Mouse (Mus musculus) hindbrain, embryonic 11.5 days (tissue): ENCODE measurements around the gene Pemt. TPM values are rescaled to one million over a fixed set of nuclear protein-coding genes. Genes with fewer than 3 reads are reported as not detected.
A peak's percentile ranks its signal among the peaks of the same experiment; 100 is the strongest.

Experiments used
- ATAC-seq: fragments of 200-750 bp; cut with Nextera tagmentation; 2 replicates; pipeline ENCODE4 v1.8.0; 2017; ENCODE audit warnings: mild to moderate bottlenecking, moderate TSS enrichment, moderate library complexity; ENCODE audit not compliant: low FRiP score
- DNase-seq: peaks from one replicate; pipeline ENCODE4 v3.0.0-alpha.2; 2015; ENCODE audit warnings: low spot score
- H3K27ac ChIP-seq: fragments of 300-500 bp; sonication (generic); 2 replicates; pipeline ENCODE4 v1.5.1; 2014; ENCODE audit warnings: mild to moderate bottlenecking, low read depth, low read length
- H3K27me3 ChIP-seq: fragments of 300-500 bp; sonication (generic); 2 replicates; pipeline ENCODE4 v1.6.1; 2014; ENCODE audit warnings: mild to moderate bottlenecking, low read length, moderate library complexity, mixed read lengths; ENCODE audit not compliant: control insufficient read depth, insufficient read depth
- H3K36me3 ChIP-seq: fragments of 300-500 bp; sonication (generic); 2 replicates; pipeline ENCODE4 v1.6.1; 2014; ENCODE audit warnings: mild to moderate bottlenecking, low read length, moderate library complexity, mixed read lengths; ENCODE audit not compliant: control insufficient read depth, insufficient read depth
- H3K4me1 ChIP-seq: fragments of 300-500 bp; sonication (generic); replicated peaks from 2 replicates; pipeline ENCODE4 v1.6.1; 2014; ENCODE audit warnings: low read length, mixed read lengths; ENCODE audit not compliant: control insufficient read depth, insufficient read depth
- H3K4me2 ChIP-seq: fragments of 300-500 bp; sonication (generic); replicated peaks from 2 replicates; pipeline ENCODE4 v1.6.1; 2014; ENCODE audit warnings: mild to moderate bottlenecking, low read depth, low read length
- H3K4me3 ChIP-seq: fragments of 300-500 bp; sonication (generic); 2 replicates; pipeline ENCODE4 v1.5.1; 2014; ENCODE audit warnings: low read depth, low read length
- H3K9ac ChIP-seq: fragments of 300-500 bp; sonication (generic); 2 replicates; pipeline ENCODE4 v1.6.1; 2014; ENCODE audit warnings: low read depth, low read length
- H3K9me3 ChIP-seq: fragments of 300-500 bp; sonication (generic); 2 replicates; pipeline ENCODE4 v1.6.1; 2016; ENCODE audit warnings: low read length; ENCODE audit not compliant: control insufficient read depth
- WGBS: fragments of 180-500 bp; shearing (Covaris S2); extraction: QIAGEN DNeasy Blood & Tissue Kit; methylation state at CpG from one replicate; pipeline ENCODE4 v1.1.7; 2014; 5-methylcytosine and 5-hydroxymethylcytosine counted together
- polyA plus RNA-seq: library from polyadenylated mRNA; unstranded; fragments of >200 nt; fragmentation: Nextera tagmentation; extraction: Ambion mirVana; gene quantifications from 2 replicates; pipeline ENCODE4 v1.2.1, GENCODE M21; 2014

Gene Pemt
- polyA plus RNA-seq, 1 experiment from 2014 or later = 5.1 TPM

- Histone ChIP-seq H3K9me3 (no peaks in the 10 kb centered on the region), H3K4me2 (no peak overlapping the region), H3K27ac (no peak overlapping the region), H3K4me3 (no peak overlapping the region), H3K36me3 (no peaks in the 10 kb centered on the region), H3K27me3 (no peaks in the 10 kb centered on the region), H3K9ac (no peak overlapping the region), H3K4me1 (no peaks in the 10 kb centered on the region)
- ATAC-seq (no peak), DNase-seq (peak; percentile 87)
- 2% methylated on average over 2 of the region's 2 CpGs for WGBS
Measured at GRCm38 (mm10) chr11:60027272-60027671, 19.0 kb downstream of the Pemt start.

GRCm38 (mm10) chr11:60026166-60026565, 20.1 kb downstream of the Pemt start:
- ATAC-seq (no peak), DNase-seq (no peak)
- H3K4me1 ChIP-seq = no peaks in the 10 kb centered on the region
- H3K9ac ChIP-seq = no peak overlapping the region
- H3K27me3 ChIP-seq = no peaks in the 10 kb centered on the region
- no peak overlapping the region for H3K27ac ChIP-seq
- WGBS = 80% methylated on average over 5 of the region's 5 CpGs
- no peak overlapping the region for H3K4me2 ChIP-seq
- no peak overlapping the region for H3K4me3 ChIP-seq
- no peaks in the 10 kb centered on the region for H3K9me3 ChIP-seq
- no peaks in the 10 kb centered on the region for H3K36me3 ChIP-seq

DNA sequence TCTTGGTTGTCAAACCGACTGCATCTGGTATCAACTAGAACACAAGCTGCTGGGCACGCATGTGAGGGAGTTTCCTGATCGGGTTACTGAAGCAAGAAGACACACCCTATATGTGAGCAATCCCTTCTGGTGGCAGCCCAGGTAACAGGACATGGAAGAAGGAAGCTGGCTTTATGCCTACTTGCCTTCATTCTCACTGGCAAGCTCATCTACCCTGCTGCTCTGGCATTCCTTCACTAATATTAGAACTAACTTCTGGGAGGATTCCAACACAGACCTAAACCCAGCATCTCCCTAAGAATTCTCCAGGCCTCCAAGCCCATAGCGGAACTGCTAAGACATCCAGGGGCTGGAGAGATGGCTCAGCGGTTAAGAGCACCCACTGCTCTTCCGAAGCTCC, 25.1 kb downstream of the Pemt start:
- H3K9ac ChIP-seq = no peak overlapping the region
- no peak for ATAC-seq
- H3K27me3 ChIP-seq = no peaks in the 10 kb centered on the region
- 89% methylated on average over 6 of the region's 6 CpGs for WGBS
- H3K9me3 ChIP-seq = no peaks in the 10 kb centered on the region
- DNase-seq = no peak
- no peaks in the 10 kb centered on the region for H3K36me3 ChIP-seq
- H3K4me3 ChIP-seq = no peak overlapping the region
- H3K27ac ChIP-seq = no peak overlapping the region
- no peaks in the 10 kb centered on the region for H3K4me1 ChIP-seq
- no peak overlapping the region for H3K4me2 ChIP-seq

DNA sequence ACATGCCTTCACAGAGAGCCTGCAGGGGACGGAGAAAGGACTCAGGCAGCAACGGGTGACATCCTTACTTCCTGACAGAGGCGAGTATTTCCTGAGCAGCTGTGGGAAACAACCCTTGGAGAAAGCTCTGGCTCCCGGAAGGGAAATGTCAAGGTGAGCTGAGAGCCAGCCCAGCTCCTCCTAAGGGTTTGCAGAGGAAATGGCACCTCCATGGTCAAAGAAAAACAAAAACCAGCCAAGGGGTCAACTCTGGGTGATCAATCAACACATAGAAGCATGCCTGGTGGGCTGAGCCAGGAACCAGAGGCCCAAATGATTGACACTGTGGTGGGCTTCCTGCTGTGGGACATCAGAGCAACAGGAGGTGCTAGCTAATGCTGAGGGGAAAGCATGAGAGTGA, 29.6 kb downstream of the Pemt start:
- H3K9me3 ChIP-seq = no peaks in the 10 kb centered on the region
- ATAC-seq (no peak), DNase-seq (peak; percentile 8)
- H3K36me3 ChIP-seq = no peaks in the 10 kb centered on the region
- H3K9ac ChIP-seq = no peak overlapping the region
- no peak overlapping the region for H3K4me2 ChIP-seq
- no peak overlapping the region for H3K4me3 ChIP-seq
- H3K27ac ChIP-seq = no peak overlapping the region
- no peaks in the 10 kb centered on the region for H3K27me3 ChIP-seq
- 41% methylated on average over 4 of the region's 4 CpGs for WGBS
- H3K4me1 ChIP-seq = no peaks in the 10 kb centered on the region

DNA sequence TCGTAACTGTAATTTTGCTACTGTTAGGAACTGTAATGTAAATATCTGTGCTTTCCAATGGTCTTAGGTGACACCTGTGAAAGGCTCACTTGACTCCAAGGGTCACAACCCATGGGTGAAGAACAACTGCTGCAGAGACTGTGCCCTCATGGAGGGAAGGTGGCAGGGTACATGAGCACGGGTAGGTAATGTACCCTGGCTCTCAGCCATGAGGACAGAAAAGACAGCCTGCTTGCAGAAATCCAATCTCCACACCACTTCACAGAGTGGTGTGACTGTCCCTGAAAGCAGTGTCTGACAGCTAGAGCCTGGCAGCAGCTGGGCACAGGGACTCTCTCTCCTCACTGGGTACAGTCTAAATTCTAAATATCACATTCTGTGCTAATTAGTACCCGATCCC, 34.8 kb downstream of the Pemt start:
- Histone ChIP-seq H3K9ac (no peak overlapping the region), H3K4me3 (no peak overlapping the region), H3K4me2 (no peak overlapping the region), H3K27me3 (no peaks in the 10 kb centered on the region), H3K27ac (no peak overlapping the region), H3K4me1 (no peaks in the 10 kb centered on the region), H3K9me3 (no peaks in the 10 kb centered on the region), H3K36me3 (no peaks in the 10 kb centered on the region)
- no peak for ATAC-seq
- no peak for DNase-seq
- WGBS = 90% methylated on average over 3 of the region's 3 CpGs

GRCm38 (mm10) chr11:60009451-60009850, 36.8 kb downstream of the Pemt start:
- 67% methylated on average over 3 of the region's 3 CpGs for WGBS
- H3K9ac ChIP-seq = no peak overlapping the region
- no peak overlapping the region for H3K4me3 ChIP-seq
- H3K9me3 ChIP-seq = no peaks in the 10 kb centered on the region
- DNase-seq (no peak), ATAC-seq (no peak)
- no peaks in the 10 kb centered on the region for H3K27me3 ChIP-seq
- no peaks in the 10 kb centered on the region for H3K4me1 ChIP-seq
- no peaks in the 10 kb centered on the region for H3K36me3 ChIP-seq
- no peak overlapping the region for H3K4me2 ChIP-seq
- H3K27ac ChIP-seq = no peak overlapping the region

DNA sequence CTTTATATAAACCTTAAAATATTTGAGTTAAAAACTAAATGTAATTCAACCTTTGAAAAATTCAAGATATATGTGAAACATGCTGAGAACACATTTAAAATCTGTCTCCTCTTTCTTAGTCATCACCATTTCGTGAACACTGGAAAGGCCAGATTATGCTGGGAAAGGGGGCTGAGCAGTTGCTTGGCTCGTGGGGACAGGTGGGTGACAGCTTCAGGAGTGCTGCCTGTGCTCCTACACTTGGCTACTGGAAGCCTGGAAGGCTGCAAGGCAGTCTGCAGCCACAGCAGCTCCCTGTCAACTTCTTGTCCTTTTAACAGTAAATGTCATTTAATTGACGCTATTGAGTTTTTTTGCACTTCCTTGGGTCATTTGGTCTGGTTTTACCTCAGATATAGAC, 40.4 kb downstream of the Pemt start:
- DNase-seq (no peak), ATAC-seq (no peak)
- H3K36me3 ChIP-seq = no peaks in the 10 kb centered on the region
- H3K4me3 ChIP-seq = no peak overlapping the region
- no peak overlapping the region for H3K27ac ChIP-seq
- H3K4me2 ChIP-seq = no peak overlapping the region
- 73% methylated on average over 3 of the region's 3 CpGs for WGBS
- H3K4me1 ChIP-seq = no peaks in the 10 kb centered on the region
- H3K27me3 ChIP-seq = no peaks in the 10 kb centered on the region
- H3K9me3 ChIP-seq = no peaks in the 10 kb centered on the region
- H3K9ac ChIP-seq = no peak overlapping the region

DNA sequence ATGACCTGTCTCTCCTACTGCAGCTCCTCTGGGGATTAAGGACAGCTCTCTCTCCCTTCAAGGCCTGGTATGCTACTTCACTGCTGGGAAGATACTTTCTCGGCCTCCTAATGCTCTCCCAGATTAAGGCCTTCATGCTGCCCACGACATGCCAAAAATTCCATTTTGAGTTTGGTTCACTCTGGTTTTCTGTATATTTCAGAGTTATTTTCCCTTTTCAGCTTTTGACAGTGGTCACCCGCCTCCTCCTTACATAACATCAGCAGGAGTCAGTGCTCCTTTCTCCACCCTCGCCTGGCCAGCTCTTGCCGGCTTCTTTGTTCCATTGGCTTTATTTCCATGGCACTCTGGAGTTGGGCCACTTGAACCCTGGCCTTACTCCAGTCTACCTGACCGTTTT, 41.6 kb downstream of the Pemt start:
- ATAC-seq (no peak), DNase-seq (no peak)
- Histone ChIP-seq H3K36me3 (no peaks in the 10 kb centered on the region), H3K27ac (no peak overlapping the region), H3K9ac (no peak overlapping the region), H3K9me3 (no peaks in the 10 kb centered on the region), H3K27me3 (no peaks in the 10 kb centered on the region), H3K4me2 (no peak overlapping the region), H3K4me1 (no peaks in the 10 kb centered on the region), H3K4me3 (no peak overlapping the region)
- WGBS = 76% methylated on average over 6 of the region's 6 CpGs

DNA sequence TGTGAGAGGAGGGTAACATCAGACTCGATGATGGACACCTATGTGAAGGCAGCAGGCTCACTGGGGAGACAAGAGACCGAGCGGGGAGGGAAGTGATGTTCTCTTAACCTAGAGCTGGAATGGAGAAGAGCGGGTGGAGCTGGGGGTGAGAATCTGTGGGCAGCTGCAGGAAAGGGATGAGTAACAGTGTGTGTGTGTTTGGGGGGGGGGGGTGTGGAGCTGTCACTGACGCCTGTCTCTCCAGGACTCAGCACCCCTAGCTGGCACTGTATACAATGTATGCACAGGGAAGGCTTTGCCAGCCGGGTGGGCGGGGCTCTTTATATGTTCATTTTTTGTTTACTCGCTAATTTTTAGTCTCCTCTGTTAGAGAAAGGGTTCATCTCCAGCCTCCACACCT, 42.5 kb downstream of the Pemt start:
- no peak for DNase-seq
- no peak overlapping the region for H3K4me2 ChIP-seq
- no peak overlapping the region for H3K27ac ChIP-seq
- no peaks in the 10 kb centered on the region for H3K9me3 ChIP-seq
- WGBS = 87% methylated on average over 8 of the region's 8 CpGs
- H3K9ac ChIP-seq = no peak overlapping the region
- no peaks in the 10 kb centered on the region for H3K36me3 ChIP-seq
- no peak overlapping the region for H3K4me3 ChIP-seq
- no peaks in the 10 kb centered on the region for H3K4me1 ChIP-seq
- no peak for ATAC-seq
- no peaks in the 10 kb centered on the region for H3K27me3 ChIP-seq
